Comparison of ENCODE assay signal across 10 mouse cellular contexts in genomic region chr9:65569491-65569971, GRCm38 (mm10). TPM values are rescaled to one million over a fixed set of nuclear protein-coding genes. Genes with fewer than 3 reads are reported as not detected.
DNase-seq lines count a peak whose midpoint lies in the region; ATAC-seq and TF ChIP-seq lines count a peak whose summit lies in the region.
"Had no signal": no experiment of that assay in that cellular context is flagged by ENCODE, and none has a peak within 500 bp of the region (broad histone marks: within the 10 kb centered on the region; RNA-seq: fewer than 3 reads in every experiment).

No protein-coding gene starts in this region.

- no peak for TF ChIP-seq POLR2A in spleen, adult 2 months (IDR thresholded peaks at IDR 0.05; ENCODE audit: low read depth, low read length)

- H3K9me3 ChIP-seq in lung, embryonic 14.5 days (ENCODE audit: low read depth, low read length): no peaks in the 10 kb centered on the region
- no peaks in the 10 kb centered on the region for H3K9me3 ChIP-seq in stomach, postnatal 0 days (ENCODE audit: control insufficient read depth, low read length)
- H3K9me3 ChIP-seq in midbrain, embryonic 11.5 days (ENCODE audit: control insufficient read depth, low read length): no peaks in the 10 kb centered on the region
- H3K9me3 ChIP-seq: neural tube, embryonic 12.5 days had no signal

- no peak overlapping the region for H3K4me3 ChIP-seq in spleen, adult 2 months (ENCODE audit: extremely low read depth, insufficient read depth, insufficient read length)
- no peak overlapping the region for H3K4me3 ChIP-seq in lung, embryonic 14.5 days (ENCODE audit: low read depth, low read length)
- no peak overlapping the region for H3K4me3 ChIP-seq in stomach, postnatal 0 days (ENCODE audit: low read depth, low read length)
- no peak overlapping the region for H3K4me3 ChIP-seq in midbrain, embryonic 11.5 days (ENCODE audit: low read depth, low read length)
- H3K4me3 ChIP-seq: neural tube, embryonic 12.5 days had no signal

- peak overlapping the region; percentile 60; the same call in 1 of the 2 replicates for H3K27ac ChIP-seq in spleen, adult 2 months (ENCODE audit: insufficient read depth, low read length)
- H3K27ac ChIP-seq in lung, embryonic 14.5 days (ENCODE audit: low read depth): peak overlapping the region; percentile 85
- H3K27ac ChIP-seq in stomach, postnatal 0 days (replicated peaks): peak overlapping the region; percentile 81
- no peak overlapping the region for H3K27ac ChIP-seq in midbrain, embryonic 11.5 days (ENCODE audit: low read depth, low read length)
- H3K27ac ChIP-seq: neural tube, embryonic 12.5 days had no signal

- H3K4me2 ChIP-seq in lung, embryonic 14.5 days: no peak overlapping the region
- H3K4me2 ChIP-seq in stomach, postnatal 0 days (replicated peaks; ENCODE audit: low read depth): no peak overlapping the region
- no peak overlapping the region for H3K4me2 ChIP-seq in midbrain, embryonic 11.5 days
- H3K4me2 ChIP-seq: neural tube, embryonic 12.5 days had no signal

- H3K36me3 ChIP-seq in spleen, adult 2 months (ENCODE audit: control insufficient read depth, insufficient read depth, low read length): peaks cover 35% of the 10 kb centered on the region
- H3K36me3 ChIP-seq in lung, embryonic 14.5 days (ENCODE audit: insufficient read depth): peaks cover 30% of the 10 kb centered on the region
- peaks cover 13% of the 10 kb centered on the region; the same call in 1 of the 2 replicates for H3K36me3 ChIP-seq in stomach, postnatal 0 days (ENCODE audit: control insufficient read depth, insufficient read depth, low read length)
- H3K36me3 ChIP-seq in midbrain, embryonic 11.5 days (ENCODE audit: control insufficient read depth, insufficient read depth, low read length): no peaks in the 10 kb centered on the region

- no peak for DNase-seq in spleen, adult 2 months (ENCODE audit: low read depth in 1 of 2, low spot score in 2 of 2)
- DNase-seq in spleen, adult 12 weeks (ENCODE audit: low spot score): no peak
- peak; percentile 50 to 55 for DNase-seq in gastrocnemius, postnatal 36 days
- peak; percentile 82 for DNase-seq in lung, embryonic 14.5 days
- no peak for DNase-seq in stomach, postnatal 0 days (ENCODE audit: low spot score)
- no peak for DNase-seq in midbrain, embryonic 11.5 days (ENCODE audit: low spot score, missing footprints)
- no peak for DNase-seq in kidney, adult 18-20 months
- DNase-seq in frontal cortex, adult 2 months (ENCODE audit: extremely low spot score in 1 of 2, low spot score in 1 of 2): no peak
- DNase-seq: kidney, postnatal 36 days had no signal

- TF ChIP-seq EP300 in stomach, postnatal 0 days (optimal IDR thresholded peaks at IDR 0.05): no peak

- H3K9ac ChIP-seq in lung, embryonic 14.5 days: no peak overlapping the region
- H3K9ac ChIP-seq in stomach, postnatal 0 days (ENCODE audit: low read length): no peak overlapping the region
- H3K9ac ChIP-seq in midbrain, embryonic 11.5 days (ENCODE audit: low read length): no peak overlapping the region
- H3K9ac ChIP-seq: neural tube, embryonic 12.5 days had no signal

- intact Hi-C loops in gastrocnemius, postnatal 36 days (cut with DNase I): no loop called here

- peak; percentile 83 for ATAC-seq in lung, embryonic 14.5 days (ENCODE audit: insufficient read depth)
- ATAC-seq in stomach, postnatal 0 days (ENCODE audit: low FRiP score, low TSS enrichment): peak; percentile 60; the same call in 1 of the 2 replicates
- no peak for ATAC-seq in midbrain, embryonic 11.5 days (ENCODE audit: low FRiP score)

- H3K27me3 ChIP-seq in spleen, adult 2 months (ENCODE audit: control insufficient read depth, insufficient read depth, low read length): no peaks in the 10 kb centered on the region
- no peaks in the 10 kb centered on the region for H3K27me3 ChIP-seq in lung, embryonic 14.5 days (ENCODE audit: insufficient read depth, low read length)
- H3K27me3 ChIP-seq in stomach, postnatal 0 days (ENCODE audit: control insufficient read depth, insufficient read depth, low read length): no peaks in the 10 kb centered on the region
- no peaks in the 10 kb centered on the region for H3K27me3 ChIP-seq in midbrain, embryonic 11.5 days (ENCODE audit: control insufficient read depth, insufficient read depth, low read length)
- H3K27me3 ChIP-seq: neural tube, embryonic 12.5 days had no signal

- peaks cover 6% of the 10 kb centered on the region; the same call in 1 of the 2 replicates for H3K4me1 ChIP-seq in spleen, adult 2 months (ENCODE audit: control insufficient read depth, insufficient read depth, insufficient read length)
- peaks cover 9% of the 10 kb centered on the region for H3K4me1 ChIP-seq in lung, embryonic 14.5 days (ENCODE audit: insufficient read depth)
- no peaks in the 10 kb centered on the region for H3K4me1 ChIP-seq in stomach, postnatal 0 days (replicated peaks; ENCODE audit: control insufficient read depth, insufficient read depth)
- H3K4me1 ChIP-seq in midbrain, embryonic 11.5 days (ENCODE audit: control insufficient read depth, insufficient read depth, low read length): no peaks in the 10 kb centered on the region
- H3K4me1 ChIP-seq: neural tube, embryonic 12.5 days had no signal

- WGBS in spleen, adult 2 months: 57% methylated on average over 6 of the region's 6 CpGs
- 48% methylated on average over 6 of the region's 6 CpGs for WGBS in lung, embryonic 14.5 days
- WGBS in stomach, postnatal 0 days: 42% methylated on average over 6 of the region's 6 CpGs
- 88% methylated on average over 6 of the region's 6 CpGs for WGBS in midbrain, embryonic 11.5 days

- TF ChIP-seq CTCF in spleen, adult 2 months (IDR thresholded peaks at IDR 0.05; ENCODE audit: extremely low read depth, insufficient read depth, insufficient read length, insufficient replicate concordance): no peak
- TF ChIP-seq CTCF in lung, embryonic 14.5 days (IDR thresholded peaks at IDR 0.05; ENCODE audit: low read depth): no peak
- TF ChIP-seq CTCF in stomach, postnatal 0 days (IDR thresholded peaks at IDR 0.05; ENCODE audit: low read depth): no peak

RNA-seq across cellular contexts. Expression of gene Plekho2, which starts 10.3 kb away (rescaled TPM):
- polyA plus RNA-seq in spleen, adult 2 months (2012; rRNA removed): 55.8 and 61.8 TPM in 2 replicates
- 1 to 10 TPM; 5.2 to 5.9 TPM for total RNA-seq in gastrocnemius, postnatal 36 days (2021)
- polyA plus RNA-seq in lung, embryonic 14.5 days (2014; fragmentation: Nextera tagmentation; extraction: Ambion mirVana): 20.9 and 21.8 TPM in 2 replicates
- polyA plus RNA-seq in stomach, postnatal 0 days (2015; fragmentation: Nextera tagmentation; extraction: Ambion mirVana): 9.6 and 10.6 TPM in 2 replicates
- polyA plus RNA-seq in midbrain, embryonic 11.5 days (2014; fragmentation: Nextera tagmentation; extraction: Ambion mirVana): 8.2 and 9.0 TPM in 2 replicates
- 17.0 and 17.9 TPM in 2 replicates for polyA plus RNA-seq in frontal cortex, adult 2 months (2012; rRNA removed)

RNA-seq across cellular contexts. Expression of gene Pif1, which starts 17.4 kb away (rescaled TPM):
- polyA plus RNA-seq in spleen, adult 2 months (2012; rRNA removed): 4.3 and 6.4 TPM in 2 replicates
- under 1 TPM in 1 of 2 experiments, not detected in 1; 0.92 TPM for total RNA-seq in gastrocnemius, postnatal 36 days (2021)
- polyA plus RNA-seq in lung, embryonic 14.5 days (2014; fragmentation: Nextera tagmentation; extraction: Ambion mirVana): 16.1 and 18.4 TPM in 2 replicates
- polyA plus RNA-seq in stomach, postnatal 0 days (2015; fragmentation: Nextera tagmentation; extraction: Ambion mirVana): 2.1 and 2.4 TPM in 2 replicates
- polyA plus RNA-seq in midbrain, embryonic 11.5 days (2014; fragmentation: Nextera tagmentation; extraction: Ambion mirVana): 12.0 and 13.6 TPM in 2 replicates
- polyA plus RNA-seq in frontal cortex, adult 2 months (2012; rRNA removed): 0.24 and 0.36 TPM in 2 replicates

RNA-seq across cellular contexts. Expression of gene Ankdd1a, which starts 49.5 kb away (rescaled TPM):
- 0.11 and 0.14 TPM in 2 replicates for polyA plus RNA-seq in spleen, adult 2 months (2012; rRNA removed)
- total RNA-seq in gastrocnemius, postnatal 36 days (2021): not detected
- polyA plus RNA-seq in lung, embryonic 14.5 days (2014; fragmentation: Nextera tagmentation; extraction: Ambion mirVana): 0.12 TPM in 1 of 2 replicates, not detected in the other
- 0.18 and 0.35 TPM in 2 replicates for polyA plus RNA-seq in stomach, postnatal 0 days (2015; fragmentation: Nextera tagmentation; extraction: Ambion mirVana)
- not detected in 2 replicates for polyA plus RNA-seq in midbrain, embryonic 11.5 days (2014; fragmentation: Nextera tagmentation; extraction: Ambion mirVana)
- 2.3 and 2.4 TPM in 2 replicates for polyA plus RNA-seq in frontal cortex, adult 2 months (2012; rRNA removed)

RNA-seq across cellular contexts. Expression of gene Rbpms2, which starts 59.9 kb away (rescaled TPM):
- 13.9 and 17.9 TPM in 2 replicates for polyA plus RNA-seq in spleen, adult 2 months (2012; rRNA removed)
- total RNA-seq in gastrocnemius, postnatal 36 days (2021): 1 to 10 TPM; 1.7 to 1.9 TPM
- 20.3 and 25.3 TPM in 2 replicates for polyA plus RNA-seq in lung, embryonic 14.5 days (2014; fragmentation: Nextera tagmentation; extraction: Ambion mirVana)
- 18.1 and 19.9 TPM in 2 replicates for polyA plus RNA-seq in stomach, postnatal 0 days (2015; fragmentation: Nextera tagmentation; extraction: Ambion mirVana)
- polyA plus RNA-seq in midbrain, embryonic 11.5 days (2014; fragmentation: Nextera tagmentation; extraction: Ambion mirVana): 19.7 and 24.0 TPM in 2 replicates
- polyA plus RNA-seq in frontal cortex, adult 2 months (2012; rRNA removed): 7.5 and 8.3 TPM in 2 replicates

Comparison
In these comparisons a context has a peak if more than half of its experiments do, and no peak if none do; other contexts are left out.
1. DNase-seq: peak in gastrocnemius, postnatal 36 days (2 of 2) and lung, embryonic 14.5 days (single experiment); none in spleen, adult 2 months (0 of 2), spleen, adult 12 weeks (single experiment), stomach, postnatal 0 days (single experiment), midbrain, embryonic 11.5 days (single experiment), kidney, adult 18-20 months (single experiment) and frontal cortex, adult 2 months (0 of 2).